Mouse (Mus musculus) thymus, adult 2 months (tissue): ENCODE measurements around the gene Slc25a39. TPM values are rescaled to one million over a fixed set of nuclear protein-coding genes. Genes with fewer than 3 reads are reported as not detected.
"Not testable (repeated sequence)": the region's sequence is repeated elsewhere in the genome, so short reads cannot be mapped to it uniquely, and the experiment has no call there.

ENCODE experiments used
- DNase-seq: peaks from one replicate; pipeline ENCODE4 v3.0.0; 2021
- H3K27ac ChIP-seq: fragments of 200-500 bp; 2 replicates; pipeline ENCODE4 v1.5.1; 2012; ENCODE audit warnings: low read length, control low read depth; ENCODE audit not compliant: control insufficient read depth, insufficient read depth
- H3K27me3 ChIP-seq: fragments of 200-500 bp; 2 replicates; pipeline ENCODE4 v1.6.1; 2012; ENCODE audit warnings: mild to moderate bottlenecking, low read length, moderate library complexity, mixed read lengths; ENCODE audit not compliant: control insufficient read depth, insufficient read depth
- H3K36me3 ChIP-seq: fragments of 200-500 bp; 2 replicates; pipeline ENCODE4 v1.6.1; 2012; ENCODE audit warnings: mild to moderate bottlenecking, low read length, moderate library complexity; ENCODE audit not compliant: control insufficient read depth, insufficient read depth
- H3K4me1 ChIP-seq: fragments of 200-500 bp; replicated peaks from 2 replicates; pipeline ENCODE4 v1.6.1; 2012; ENCODE audit warnings: low read length; ENCODE audit not compliant: control insufficient read depth, insufficient read depth
- H3K4me3 ChIP-seq: fragments of 200-500 bp; 2 replicates; pipeline ENCODE4 v1.5.1; 2012; ENCODE audit warnings: mild to moderate bottlenecking, low read length, control low read depth, moderate library complexity; ENCODE audit not compliant: control insufficient read depth, insufficient read depth
- CTCF ChIP-seq: fragments of 200-500 bp; IDR thresholded peaks from 2 replicates; pipeline ENCODE4 v1.5.1; 2012; ENCODE audit warnings: mild to moderate bottlenecking, control low read depth, low read length, moderate library complexity, borderline replicate concordance; ENCODE audit not compliant: control insufficient read depth, poor library complexity, insufficient read depth; ENCODE audit errors: extremely low read depth
- POLR2A ChIP-seq: fragments of 200-500 bp; IDR thresholded peaks from 2 replicates; pipeline ENCODE4 v1.6.1; 2012; ENCODE audit warnings: mild to moderate bottlenecking, low read length, control low read depth, moderate library complexity; ENCODE audit not compliant: control insufficient read depth, poor library complexity, insufficient read depth; ENCODE audit errors: extremely low read depth
- WGBS: fragments of 180-500 bp; shearing (Covaris S2); methylation state at CpG from one replicate; pipeline ENCODE4 v1.1.7; 2018; 5-methylcytosine and 5-hydroxymethylcytosine counted together
- polyA plus RNA-seq: library from polyadenylated mRNA; depleted of rRNA; stranded (reverse); fragments of >200 nt; gene quantifications from 2 replicates; pipeline ENCODE4 v1.2.3, GENCODE M21; 2012

Gene Slc25a39
- polyA plus RNA-seq, 1 experiment, result 235 TPM

GRCm38 (mm10) chr11:102417160-102417559 lies 9.4 kb upstream of the Slc25a39 start:
- no peak for DNase-seq

GRCm38 (mm10) chr11:102415034-102415802 lies 7.5 kb upstream of the Slc25a39 start:
- Histone ChIP-seq H3K36me3 (no peaks in the 10 kb centered on the region), H3K27ac (no peak overlapping the region), H3K4me3 (no peak overlapping the region), H3K27me3 (no peaks in the 10 kb centered on the region), H3K4me1 (no peaks in the 10 kb centered on the region)
- TF ChIP-seq CTCF, result no peak
- DNase-seq, result no peak
- WGBS, result 78% methylated on average over 10 of the region's 10 CpGs

More at GRCm38 (mm10) chr11:102417160-102417559, 9.4 kb upstream of the Slc25a39 start:
- H3K27ac ChIP-seq, result no peak overlapping the region
- no peaks in the 10 kb centered on the region for H3K27me3 ChIP-seq
- H3K4me3 ChIP-seq, result no peak overlapping the region
- no peaks in the 10 kb centered on the region for H3K36me3 ChIP-seq
- whole genome bisulfite sequencing, result 69% methylated on average over 1 of the region's 1 CpGs
- TF ChIP-seq CTCF, result no peak
- no peak for TF ChIP-seq POLR2A
- no peaks in the 10 kb centered on the region for H3K4me1 ChIP-seq

GRCm38 (mm10) chr11:102413059-102413458 lies 5.3 kb upstream of the Slc25a39 start:
- Histone ChIP-seq H3K27ac (no peak overlapping the region), H3K4me3 (no peak overlapping the region), H3K36me3 (no peaks in the 10 kb centered on the region), H3K27me3 (no peaks in the 10 kb centered on the region), H3K4me1 (0 out of 2 replicates have a peak, but pooled peaks cover 2% of the 10 kb centered on the region)
- WGBS, result 90% methylated on average over 8 of the region's 8 CpGs
- TF ChIP-seq CTCF (no peak), POLR2A (no peak)
- no peak for DNase-seq

- H3K4me1 ChIP-seq, result peaks cover 9% of the 10 kb centered on the region
- WGBS, result 8% methylated on average over 11 of the region's 11 CpGs
- H3K27ac ChIP-seq, result no peak overlapping the region
- TF ChIP-seq POLR2A (no peak), CTCF (no peak; the same call in 1 of the 2 replicates)
- H3K27me3 ChIP-seq, result no peaks in the 10 kb centered on the region
- peak; percentile 84 for DNase-seq
- no peak overlapping the region for H3K4me3 ChIP-seq
- H3K36me3 ChIP-seq, result no peaks in the 10 kb centered on the region
Measured at GRCm38 (mm10) chr11:102411704-102412103, 4.0 kb upstream of the Slc25a39 start.

GRCm38 (mm10) chr11:102411061-102411460 lies 3.3 kb upstream of the Slc25a39 start:
- no peak for TF ChIP-seq CTCF
- no peak for TF ChIP-seq POLR2A
- no peak for DNase-seq
- Histone ChIP-seq H3K27ac (no peak overlapping the region), H3K4me1 (peaks cover 12% of the 10 kb centered on the region), H3K27me3 (no peaks in the 10 kb centered on the region), H3K36me3 (no peaks in the 10 kb centered on the region), H3K4me3 (no peak overlapping the region)
- 88% methylated on average over 3 of the region's 3 CpGs for WGBS

- WGBS, result 94% methylated on average over 3 of the region's 3 CpGs
- DNase-seq, H3K27me3 ChIP-seq, H3K4me3 ChIP-seq, H3K27ac ChIP-seq, H3K36me3 ChIP-seq: not testable (repeated sequence)
- peaks cover 12% of the 10 kb centered on the region for H3K4me1 ChIP-seq
Measured at GRCm38 (mm10) chr11:102410345-102410744, 2.6 kb upstream of the Slc25a39 start.
